Mouse (Mus musculus) neural tube, embryonic 15.5 days (tissue): Measurements from ENCODE around the gene Sdhc. TPM values are rescaled to one million over a fixed set of nuclear protein-coding genes. Genes with fewer than 3 reads are reported as not detected.
"Not testable (repeated sequence)": the region's sequence is repeated elsewhere in the genome, so short reads cannot be mapped to it uniquely, and the experiment has no call there.

Experiments used
- ATAC-seq: fragments of 200-750 bp; cut with Nextera tagmentation; 2 replicates; pipeline ENCODE4 v1.8.0; 2017; ENCODE audit warnings: mild to moderate bottlenecking, moderate TSS enrichment, moderate library complexity; ENCODE audit not compliant: low FRiP score
- H3K27ac ChIP-seq: fragments of 300-500 bp; sonication (generic); replicated peaks from 2 replicates; pipeline ENCODE4 v1.5.1; 2015; ENCODE audit warnings: mild to moderate bottlenecking, inconsistent platforms
- H3K27me3 ChIP-seq: fragments of 300-500 bp; sonication (generic); replicated peaks from 2 replicates; pipeline ENCODE4 v1.6.1; 2015; ENCODE audit warnings: inconsistent platforms
- H3K36me3 ChIP-seq: fragments of 300-500 bp; sonication (generic); 2 replicates; pipeline ENCODE4 v1.6.1; 2015; ENCODE audit warnings: inconsistent platforms
- H3K4me1 ChIP-seq: fragments of 300-500 bp; sonication (generic); 2 replicates; pipeline ENCODE4 v1.6.1; 2015; ENCODE audit warnings: inconsistent platforms
- H3K4me2 ChIP-seq: fragments of 300-500 bp; sonication (generic); 2 replicates; pipeline ENCODE4 v1.6.1; 2015; ENCODE audit warnings: inconsistent platforms, mild to moderate bottlenecking, moderate library complexity
- H3K4me3 ChIP-seq: fragments of 300-500 bp; sonication (generic); replicated peaks from 2 replicates; pipeline ENCODE4 v1.5.1; 2015; ENCODE audit warnings: mild to moderate bottlenecking, inconsistent platforms
- H3K9ac ChIP-seq: fragments of 300-500 bp; sonication (generic); replicated peaks from 2 replicates; pipeline ENCODE4 v1.6.1; 2015; ENCODE audit warnings: mild to moderate bottlenecking, inconsistent platforms
- H3K9me3 ChIP-seq: fragments of 300-500 bp; sonication (generic); replicated peaks from 2 replicates; pipeline ENCODE4 v1.6.1; 2016; ENCODE audit warnings: inconsistent platforms
- WGBS: fragments of 180-500 bp; shearing (Covaris S2); methylation state at CpG from one replicate; pipeline ENCODE4 v1.1.7; 2015; ENCODE audit warnings: mixed read lengths; 5-methylcytosine and 5-hydroxymethylcytosine counted together
- microRNA-seq: library from miRNA; unstranded; fragments of <30 nt; microRNA quantifications from one replicate; pipeline ENCODE4, GENCODE M21; 2017
- polyA plus RNA-seq: library from polyadenylated mRNA; unstranded; fragments of >200 nt; fragmentation: Nextera tagmentation; extraction: Ambion mirVana; gene quantifications from 2 replicates; pipeline ENCODE4 v1.2.1, GENCODE M21; 2015

Gene Sdhc
- polyA plus RNA-seq, 1 experiment from 2014 or later, result 311 TPM

GRCm38 (mm10) chr1:171077192-171077591 lies 73.2 kb downstream of the Sdhc start:
- peaks cover 25% of the 10 kb centered on the region for H3K27me3 ChIP-seq
- WGBS, result 46% methylated on average over 5 of the region's 5 CpGs
- not testable (repeated sequence) for H3K4me3 ChIP-seq, H3K36me3 ChIP-seq, H3K27ac ChIP-seq, H3K9ac ChIP-seq, H3K4me1 ChIP-seq, H3K4me2 ChIP-seq, H3K9me3 ChIP-seq, ATAC-seq

Small RNA genes within 50 kb of the gene (microRNA-seq; reads per million reads assigned to microRNA genes)
- not detected for gene Gm27844

Other genes with a start within 250 kb of the Sdhc start
- gene Fcrlb, start 237.7 kb downstream of the Sdhc start, polyA plus RNA-seq, result 1.1 and 1.4 TPM in 2 replicates
- gene Fcrla, start 223.0 kb downstream of the Sdhc start, polyA plus RNA-seq, result not detected in 2 replicates
- gene Fcgr2b, start 174.1 kb downstream of the Sdhc start, polyA plus RNA-seq, result 1.1 and 3.2 TPM in 2 replicates
- gene Fcgr4, start 131.7 kb downstream of the Sdhc start, polyA plus RNA-seq, result 0.40 and 0.95 TPM in 2 replicates
- 11.5 and 11.8 TPM in 2 replicates for gene Fcgr3, start 85.7 kb downstream of the Sdhc start, polyA plus RNA-seq
- gene Cfap126, start 36.7 kb downstream of the Sdhc start, polyA plus RNA-seq, result 4.4 and 6.3 TPM in 2 replicates
- 8.8 and 11.0 TPM in 2 replicates for gene Mpz, start 108 bp upstream of the Sdhc start, polyA plus RNA-seq
- gene Pcp4l1, start 45.7 kb upstream of the Sdhc start, polyA plus RNA-seq, result 34.0 and 39.1 TPM in 2 replicates
- gene Nr1i3, start 63.4 kb upstream of the Sdhc start, polyA plus RNA-seq, result 0.38 and 0.52 TPM in 2 replicates
- gene Tomm40l, start 71.9 kb upstream of the Sdhc start, polyA plus RNA-seq, result 51.0 and 60.0 TPM in 2 replicates
- gene Apoa2, start 74.5 kb upstream of the Sdhc start, polyA plus RNA-seq, result 11.1 and 12.9 TPM in 2 replicates
- gene Fcer1g, start 83.8 kb upstream of the Sdhc start, polyA plus RNA-seq, result 32.0 and 46.6 TPM in 2 replicates
- 3.3 and 3.6 TPM in 2 replicates for gene Adamts4, start 99.8 kb upstream of the Sdhc start, polyA plus RNA-seq
- 237 and 260 TPM in 2 replicates for gene Ndufs2, start 100.8 kb upstream of the Sdhc start, polyA plus RNA-seq
- 90.6 and 97.6 TPM in 2 replicates for gene B4galt3, start 119.7 kb upstream of the Sdhc start, polyA plus RNA-seq
- 42.7 and 48.0 TPM in 2 replicates for gene Ppox, start 130.6 kb upstream of the Sdhc start, polyA plus RNA-seq
- gene Usp21, start 137.4 kb upstream of the Sdhc start, polyA plus RNA-seq, result 87.4 and 91.6 TPM in 2 replicates
- gene Ufc1, start 144.4 kb upstream of the Sdhc start, polyA plus RNA-seq, result 115 and 119 TPM in 2 replicates
- 44.1 and 49.9 TPM in 2 replicates for gene Dedd, start 178.5 kb upstream of the Sdhc start, polyA plus RNA-seq
- gene Nit1, start 195.0 kb upstream of the Sdhc start, polyA plus RNA-seq, result 53.0 and 53.1 TPM in 2 replicates
- gene Pfdn2, start 195.1 kb upstream of the Sdhc start, polyA plus RNA-seq, result 146 and 162 TPM in 2 replicates
- gene Klhdc9, start 210.2 kb upstream of the Sdhc start, polyA plus RNA-seq, result 4.0 and 4.1 TPM in 2 replicates
- 3.7 and 5.6 TPM in 2 replicates for gene Nectin4, start 219.5 kb upstream of the Sdhc start, polyA plus RNA-seq
- gene Arhgap30, start 238.4 kb upstream of the Sdhc start, polyA plus RNA-seq, result 0.88 and 6.0 TPM in 2 replicates